Mouse (Mus musculus): ENCODE measurements around the gene Btbd17. TPM values are rescaled to one million over a fixed set of nuclear protein-coding genes. Genes with fewer than 3 reads are reported as not detected.

Btbd17 gene
- total RNA-seq, 2 experiments from 2014 or later: 3.6 to 4.4 TPM

- no peak for DNase-seq (ENCODE audit: low spot score in 2 of 2)
Observed at GRCm38 (mm10) chr11:114807025-114807424, 11.3 kb upstream of the Btbd17 start.

GRCm38 (mm10) chr11:114803990-114804389, 8.2 kb upstream of the Btbd17 start:
- no peak for DNase-seq (ENCODE audit: low spot score in 2 of 2)

GRCm38 (mm10) chr11:114802540-114803267, 7.0 kb upstream of the Btbd17 start:
- no peak for DNase-seq (ENCODE audit: low spot score in 2 of 2)

GRCm38 (mm10) chr11:114801906-114802305, 6.2 kb upstream of the Btbd17 start:
- DNase-seq (ENCODE audit: low spot score in 2 of 2): no peak

GRCm38 (mm10) chr11:114798624-114799023, 2.9 kb upstream of the Btbd17 start, which contains the start of gene Gpr142:
Gene Gpr142, plus strand, starts transcription at chr11:114798924.
- no peak for DNase-seq (ENCODE audit: low spot score in 2 of 2)

GRCm38 (mm10) chr11:114797981-114798380, 2.2 kb upstream of the Btbd17 start:
- DNase-seq (ENCODE audit: low spot score in 2 of 2): no peak

GRCm38 (mm10) chr11:114797176-114797575, 1.4 kb upstream of the Btbd17 start:
- no peak for DNase-seq (ENCODE audit: low spot score in 2 of 2)

- DNase-seq (ENCODE audit: low spot score in 2 of 2): peak in 1 of 2 experiments; percentile 68
Observed at GRCm38 (mm10) chr11:114795231-114795746, 456 bp downstream of the Btbd17 start.

- DNase-seq (ENCODE audit: low spot score in 2 of 2): no peak
Observed at GRCm38 (mm10) chr11:114794691-114795090, 1.1 kb downstream of the Btbd17 start.

GRCm38 (mm10) chr11:114793868-114794545, 1.7 kb downstream of the Btbd17 start:
- DNase-seq (ENCODE audit: low spot score in 2 of 2): no peak

GRCm38 (mm10) chr11:114792931-114793494, 2.7 kb downstream of the Btbd17 start:
- DNase-seq (ENCODE audit: low spot score in 2 of 2): no peak

- no peak for DNase-seq (ENCODE audit: low spot score in 2 of 2)
Observed at GRCm38 (mm10) chr11:114791891-114792411, 3.8 kb downstream of the Btbd17 start.

GRCm38 (mm10) chr11:114791351-114791889, 4.3 kb downstream of the Btbd17 start:
- DNase-seq (ENCODE audit: low spot score in 2 of 2): no peak

GRCm38 (mm10) chr11:114790841-114791240, 4.9 kb downstream of the Btbd17 start:
- DNase-seq (ENCODE audit: low spot score in 2 of 2): no peak

- no peak for DNase-seq (ENCODE audit: low spot score in 2 of 2)
Observed at GRCm38 (mm10) chr11:114790171-114790570, 5.6 kb downstream of the Btbd17 start.

GRCm38 (mm10) chr11:114789716-114790115, 6.0 kb downstream of the Btbd17 start:
- no peak for DNase-seq (ENCODE audit: low spot score in 2 of 2)

GRCm38 (mm10) chr11:114789061-114789714, 6.6 kb downstream of the Btbd17 start:
- peak; percentile 80 to 88 for DNase-seq (ENCODE audit: low spot score in 2 of 2)

GRCm38 (mm10) chr11:114787611-114788010, 8.1 kb downstream of the Btbd17 start:
- DNase-seq (ENCODE audit: low spot score in 2 of 2): no peak

GRCm38 (mm10) chr11:114786326-114786725, 9.4 kb downstream of the Btbd17 start:
- DNase-seq (ENCODE audit: low spot score in 2 of 2): no peak

- no peak for DNase-seq (ENCODE audit: low spot score in 2 of 2)
Observed at GRCm38 (mm10) chr11:114785892-114786291, 9.9 kb downstream of the Btbd17 start.

- no peak for DNase-seq (ENCODE audit: low spot score in 2 of 2)
Observed at GRCm38 (mm10) chr11:114780076-114780475, 15.7 kb downstream of the Btbd17 start.
